Mouse (Mus musculus): ENCODE results near the gene Gm49369.

The Gm49369 gene

GRCm38 (mm10) chr7:142382567-142382966 is at the start of gene Gm49369:
Gene Gm49369 (minus strand): TSS chr7:142382667.
- 96% methylated on average over 5 of the region's 5 CpGs for WGBS

GRCm38 (mm10) chr7:142431106-142431505 is 48.6 kb upstream of the Gm49369 start:
- WGBS, result 85% methylated on average over 14 of the region's 14 CpGs

- WGBS, result 16% methylated on average over 12 of the region's 12 CpGs
Measured at GRCm38 (mm10) chr7:142430160-142430678, 47.8 kb upstream of the Gm49369 start.

GRCm38 (mm10) chr7:142428213-142428612 is 45.7 kb upstream of the Gm49369 start:
- 53% methylated on average over 7 of the region's 7 CpGs for WGBS

GRCm38 (mm10) chr7:142425641-142426213 is 43.3 kb upstream of the Gm49369 start:
- WGBS, result 76% methylated on average over 11 of the region's 11 CpGs

GRCm38 (mm10) chr7:142421826-142422225 is 39.4 kb upstream of the Gm49369 start:
- WGBS, result 77% methylated on average over 2 of the region's 2 CpGs

GRCm38 (mm10) chr7:142419887-142420286 is 37.4 kb upstream of the Gm49369 start:
- WGBS, result 82% methylated on average over 5 of the region's 5 CpGs

- 93% methylated on average over 8 of the region's 8 CpGs for WGBS
Measured at GRCm38 (mm10) chr7:142418679-142419078, 36.2 kb upstream of the Gm49369 start.

- 77% methylated on average over 2 of the region's 2 CpGs for WGBS
Measured at GRCm38 (mm10) chr7:142418027-142418426, 35.6 kb upstream of the Gm49369 start.

- WGBS, result 78% methylated on average over 3 of the region's 3 CpGs
Measured at GRCm38 (mm10) chr7:142416225-142416624, 33.8 kb upstream of the Gm49369 start.

GRCm38 (mm10) chr7:142415314-142415713 is 32.8 kb upstream of the Gm49369 start:
- 61% methylated on average over 4 of the region's 4 CpGs for WGBS

GRCm38 (mm10) chr7:142413285-142413684 is 30.8 kb upstream of the Gm49369 start:
- 93% methylated on average over 6 of the region's 6 CpGs for WGBS

GRCm38 (mm10) chr7:142409603-142410002 is 27.1 kb upstream of the Gm49369 start:
- WGBS, result 93% methylated on average over 3 of the region's 3 CpGs

GRCm38 (mm10) chr7:142408686-142409085 is 26.2 kb upstream of the Gm49369 start:
- WGBS, result 94% methylated on average over 8 of the region's 8 CpGs

GRCm38 (mm10) chr7:142407935-142408334 is 25.5 kb upstream of the Gm49369 start:
- 68% methylated on average over 4 of the region's 4 CpGs for WGBS

- WGBS, result 95% methylated on average over 5 of the region's 5 CpGs
Measured at GRCm38 (mm10) chr7:142405134-142405533, 22.7 kb upstream of the Gm49369 start.

GRCm38 (mm10) chr7:142403591-142403990 is 21.1 kb upstream of the Gm49369 start:
- 79% methylated on average over 4 of the region's 4 CpGs for WGBS

GRCm38 (mm10) chr7:142400750-142401142 is 18.3 kb upstream of the Gm49369 start:
- 55% methylated on average over 7 of the region's 7 CpGs for WGBS

- WGBS, result 44% methylated on average over 7 of the region's 7 CpGs
Measured at GRCm38 (mm10) chr7:142400112-142400749, 17.8 kb upstream of the Gm49369 start.

GRCm38 (mm10) chr7:142399250-142399649 is 16.8 kb upstream of the Gm49369 start:
- WGBS, result 67% methylated on average over 1 of the region's 1 CpGs

- 83% methylated on average over 2 of the region's 2 CpGs for WGBS
Measured at GRCm38 (mm10) chr7:142398052-142398451, 15.6 kb upstream of the Gm49369 start.

GRCm38 (mm10) chr7:142396611-142397010 is 14.1 kb upstream of the Gm49369 start:
- 93% methylated on average over 1 of the region's 1 CpGs for WGBS

- WGBS, result 91% methylated on average over 4 of the region's 4 CpGs
Measured at GRCm38 (mm10) chr7:142395472-142395871, 13.0 kb upstream of the Gm49369 start.

All from cerebral cortex, adult 2 months (tissue).